Mouse (Mus musculus) liver, embryonic 16.5 days (tissue): Measurements from ENCODE around the gene Phf10. TPM values are rescaled to one million over a fixed set of nuclear protein-coding genes. Genes with fewer than 3 reads are reported as not detected.
"Not testable (repeated sequence)": the region's sequence is repeated elsewhere in the genome, so short reads cannot be mapped to it uniquely, and the experiment has no call there.

Experiments used
- ATAC-seq: fragments of 200-750 bp; cut with Nextera tagmentation; 2 replicates; pipeline ENCODE4 v1.8.0; 2017; ENCODE audit warnings: low read depth, mild to moderate bottlenecking, moderate number of reproducible peaks, moderate library complexity
- H3K27ac ChIP-seq: fragments of 300-500 bp; sonication (generic); 2 replicates; pipeline ENCODE4 v1.5.1; 2014; ENCODE audit warnings: mild to moderate bottlenecking, low read length
- H3K27me3 ChIP-seq: fragments of 300-500 bp; sonication (generic); 2 replicates; pipeline ENCODE4 v1.6.1; 2014; ENCODE audit warnings: low read depth, low read length, mixed read lengths; ENCODE audit not compliant: control insufficient read depth, insufficient read depth
- H3K36me3 ChIP-seq: fragments of 300-500 bp; sonication (generic); 2 replicates; pipeline ENCODE4 v1.6.1; 2014; ENCODE audit warnings: mild to moderate bottlenecking; ENCODE audit not compliant: control insufficient read depth, insufficient read depth
- H3K4me1 ChIP-seq: fragments of 300-500 bp; sonication (generic); 2 replicates; pipeline ENCODE4 v1.6.1; 2014; ENCODE audit warnings: low read depth, low read length, mixed read lengths; ENCODE audit not compliant: control insufficient read depth
- H3K4me2 ChIP-seq: fragments of 300-500 bp; sonication (generic); 2 replicates; pipeline ENCODE4 v1.6.1; 2014; ENCODE audit warnings: low read depth, low read length, mixed read lengths
- H3K4me3 ChIP-seq: fragments of 300-500 bp; sonication (generic); 2 replicates; pipeline ENCODE4 v1.5.1; 2014; ENCODE audit warnings: low read depth, mild to moderate bottlenecking, low read length
- H3K9ac ChIP-seq: fragments of 300-500 bp; sonication (generic); 2 replicates; pipeline ENCODE4 v1.6.1; 2014; ENCODE audit warnings: low read depth, low read length
- H3K9me3 ChIP-seq: fragments of 300-500 bp; sonication (generic); replicated peaks from 2 replicates; pipeline ENCODE4 v1.6.1; 2016; ENCODE audit warnings: low read length; ENCODE audit not compliant: control insufficient read depth
- WGBS: fragments of 180-500 bp; shearing (Covaris S2); extraction: QIAGEN DNeasy Blood & Tissue Kit; methylation state at CpG from one replicate; pipeline ENCODE4 v1.1.7; 2014; ENCODE audit not compliant: insufficient replicate concordance; 5-methylcytosine and 5-hydroxymethylcytosine counted together
- polyA plus RNA-seq: library from polyadenylated mRNA; unstranded; fragments of >200 nt; fragmentation: Nextera tagmentation; extraction: Ambion mirVana; gene quantifications from 2 replicates; pipeline ENCODE4 v1.2.1, GENCODE M21; 2015

The Phf10 gene
- polyA plus RNA-seq, 1 experiment from 2014 or later = 76.5 TPM

- Histone ChIP-seq H3K4me2 (no peak overlapping the region), H3K27ac (no peak overlapping the region), H3K9ac (no peak overlapping the region), H3K9me3 (no peaks in the 10 kb centered on the region), H3K27me3 (no peaks in the 10 kb centered on the region; the same call in 1 of the 2 replicates), H3K4me1 (no peaks in the 10 kb centered on the region), H3K4me3 (no peak overlapping the region), H3K36me3 (no peaks in the 10 kb centered on the region)
- ATAC-seq = no peak
- 64% methylated on average over 5 of the region's 5 CpGs for WGBS
Measured at GRCm38 (mm10) chr17:14909331-14909730, 51.7 kb downstream of the Phf10 start.

GRCm38 (mm10) chr17:14907136-14907535, 53.9 kb downstream of the Phf10 start:
- WGBS = 61% methylated on average over 12 of the region's 12 CpGs
- Histone ChIP-seq H3K27me3 (no peaks in the 10 kb centered on the region; the same call in 1 of the 2 replicates), H3K9me3 (no peaks in the 10 kb centered on the region), H3K4me2 (no peak overlapping the region), H3K27ac (no peak overlapping the region), H3K36me3 (no peaks in the 10 kb centered on the region), H3K9ac (no peak overlapping the region), H3K4me1 (no peaks in the 10 kb centered on the region), H3K4me3 (no peak overlapping the region)
- no peak for ATAC-seq

DNA sequence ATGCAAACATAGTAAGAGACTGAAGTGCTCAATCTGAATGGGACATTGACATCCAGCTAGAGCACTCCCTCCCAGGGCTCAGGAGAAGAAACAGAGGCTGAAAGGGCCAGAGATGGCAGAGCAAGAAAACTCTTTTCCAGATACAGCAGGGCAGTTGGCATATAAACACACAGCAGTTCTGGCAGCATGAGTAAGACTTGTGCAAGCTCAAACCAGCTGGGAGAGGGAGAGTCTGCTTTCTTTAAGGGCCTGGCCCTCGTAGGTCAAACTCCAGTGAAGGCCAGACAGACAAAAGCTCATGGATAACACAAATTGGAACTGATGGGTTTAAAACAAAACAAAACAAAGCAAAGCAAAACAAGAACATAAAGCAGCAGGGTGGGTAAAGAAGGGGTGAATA, 54.5 kb downstream of the Phf10 start:
- Histone ChIP-seq H3K36me3 (no peaks in the 10 kb centered on the region), H3K9ac (no peak overlapping the region), H3K27me3 (no peaks in the 10 kb centered on the region; the same call in 1 of the 2 replicates), H3K9me3 (no peaks in the 10 kb centered on the region), H3K4me1 (no peaks in the 10 kb centered on the region), H3K4me2 (no peak overlapping the region), H3K4me3 (no peak overlapping the region), H3K27ac (no peak overlapping the region)
- ATAC-seq = no peak
- 25% methylated on average over 1 of the region's 1 CpGs for WGBS

GRCm38 (mm10) chr17:14904637-14905265, 56.3 kb downstream of the Phf10 start:
- no peak overlapping the region for H3K27ac ChIP-seq

DNA sequence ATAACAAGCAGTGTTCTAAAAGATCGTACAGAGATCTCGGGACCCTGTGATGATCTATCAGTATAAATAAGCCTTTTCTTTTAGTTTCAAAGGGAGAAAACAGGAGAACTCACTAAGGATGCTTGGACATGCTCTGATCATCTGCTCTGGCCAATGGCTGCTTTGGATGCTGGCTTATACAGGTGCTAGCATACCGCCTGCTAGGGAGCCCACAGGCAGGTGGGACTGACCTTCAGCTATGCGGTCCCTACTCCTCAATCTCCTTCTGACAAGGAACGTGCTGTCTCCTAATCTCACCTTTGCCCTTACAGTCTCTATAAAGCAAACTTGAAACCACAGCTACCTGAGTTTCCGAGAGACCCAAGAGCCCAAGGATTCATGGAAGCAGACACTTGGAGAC, 56.9 kb downstream of the Phf10 start:
- Histone ChIP-seq H3K9me3 (no peaks in the 10 kb centered on the region), H3K27ac (no peak overlapping the region), H3K4me2 (no peak overlapping the region), H3K36me3 (no peaks in the 10 kb centered on the region), H3K27me3 (no peaks in the 10 kb centered on the region; the same call in 1 of the 2 replicates), H3K9ac (no peak overlapping the region), H3K4me1 (no peaks in the 10 kb centered on the region), H3K4me3 (no peak overlapping the region)
- ATAC-seq = no peak
- 66% methylated on average over 6 of the region's 6 CpGs for WGBS

More at GRCm38 (mm10) chr17:14904637-14905265, 56.3 kb downstream of the Phf10 start:
- H3K9me3 ChIP-seq = no peaks in the 10 kb centered on the region
- ATAC-seq = no peak
- no peaks in the 10 kb centered on the region for H3K4me1 ChIP-seq
- H3K36me3 ChIP-seq = no peaks in the 10 kb centered on the region
- H3K4me3 ChIP-seq = no peak overlapping the region
- WGBS = 36% methylated on average over 7 of the region's 7 CpGs
- H3K27me3 ChIP-seq = no peaks in the 10 kb centered on the region; the same call in 1 of the 2 replicates
- no peak overlapping the region for H3K4me2 ChIP-seq
- no peak overlapping the region for H3K9ac ChIP-seq

GRCm38 (mm10) chr17:14903212-14903611, 57.9 kb downstream of the Phf10 start:
- Histone ChIP-seq H3K27me3 (no peaks in the 10 kb centered on the region; the same call in 1 of the 2 replicates), H3K36me3 (no peaks in the 10 kb centered on the region), H3K4me2 (no peak overlapping the region), H3K27ac (no peak overlapping the region), H3K4me3 (no peak overlapping the region), H3K9me3 (no peaks in the 10 kb centered on the region), H3K9ac (no peak overlapping the region), H3K4me1 (no peaks in the 10 kb centered on the region)
- WGBS = 65% methylated on average over 3 of the region's 3 CpGs
- ATAC-seq = no peak

- Histone ChIP-seq H3K4me2 (no peak overlapping the region), H3K27ac (no peak overlapping the region), H3K36me3 (no peaks in the 10 kb centered on the region), H3K27me3 (no peaks in the 10 kb centered on the region), H3K9ac (no peak overlapping the region), H3K4me1 (no peaks in the 10 kb centered on the region), H3K4me3 (no peak overlapping the region), H3K9me3 (no peaks in the 10 kb centered on the region)
- WGBS = 58% methylated on average over 1 of the region's 1 CpGs
- no peak for ATAC-seq
Measured at GRCm38 (mm10) chr17:14898972-14899371, 62.1 kb downstream of the Phf10 start.

DNA sequence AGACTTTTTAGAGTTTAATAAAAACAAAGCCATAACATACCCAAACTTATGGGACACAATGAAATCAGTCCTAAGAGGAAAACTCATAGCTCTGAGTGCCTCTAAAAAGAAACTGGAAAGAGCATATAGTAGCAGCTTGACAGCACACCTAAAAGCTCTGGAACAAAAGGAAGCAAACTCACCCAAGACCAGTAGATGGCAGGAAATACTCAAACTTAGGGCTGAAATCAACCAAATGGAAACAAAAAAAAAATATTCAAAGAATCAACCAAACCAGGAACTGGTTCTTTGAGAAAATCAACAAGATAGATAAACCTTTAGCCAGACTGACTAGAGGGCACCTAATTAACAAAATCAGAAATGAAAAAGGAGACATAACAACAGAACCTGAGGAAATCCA, 66.0 kb downstream of the Phf10 start:
- not testable (repeated sequence) for ATAC-seq, H3K9ac ChIP-seq, H3K4me2 ChIP-seq

More for the DNA sequence above, 66.0 kb downstream of the Phf10 start:
- not testable (repeated sequence) for H3K36me3 ChIP-seq, H3K27ac ChIP-seq, H3K4me3 ChIP-seq, H3K27me3 ChIP-seq, H3K9me3 ChIP-seq, H3K4me1 ChIP-seq
